Mouse (Mus musculus) kidney, adult 9 months (tissue): ENCODE results near the gene Adgrl1.

Experiments
- DNase-seq: peaks from one replicate; pipeline ENCODE4 v3.0.0; 2022

Adgrl1 gene

GRCm38 (mm10) chr8:83899363-83900252 lies at the start of gene Adgrl1:
TSS of gene Adgrl1 (plus strand) at chr8:83900105.
- DNase-seq, result peak; percentile 86

- DNase-seq, result no peak
These were observed 47.6 kb upstream of the Adgrl1 start for GRCm38 (mm10) chr8:83852329-83852728.

- no peak for DNase-seq
These were observed 46.4 kb upstream of the Adgrl1 start for GRCm38 (mm10) chr8:83853323-83854050.

- DNase-seq, result no peak
These were observed 43.3 kb upstream of the Adgrl1 start for GRCm38 (mm10) chr8:83856486-83857065.

- DNase-seq, result no peak
These were observed 37.3 kb upstream of the Adgrl1 start for GRCm38 (mm10) chr8:83862439-83863268.

GRCm38 (mm10) chr8:83874881-83875655 lies 24.8 kb upstream of the Adgrl1 start:
- DNase-seq, result no peak

- no peak for DNase-seq
These were observed 24.3 kb upstream of the Adgrl1 start for GRCm38 (mm10) chr8:83875656-83876040.

- DNase-seq, result no peak
These were observed 23.6 kb upstream of the Adgrl1 start for GRCm38 (mm10) chr8:83876080-83876837.

GRCm38 (mm10) chr8:83876838-83877223 lies 23.1 kb upstream of the Adgrl1 start:
- no peak for DNase-seq

GRCm38 (mm10) chr8:83888409-83888808 lies 11.5 kb upstream of the Adgrl1 start:
- no peak for DNase-seq

- no peak for DNase-seq
These were observed 7.8 kb upstream of the Adgrl1 start for GRCm38 (mm10) chr8:83892061-83892460.

GRCm38 (mm10) chr8:83893915-83894314 lies 6.0 kb upstream of the Adgrl1 start:
- peak; percentile 88 for DNase-seq

GRCm38 (mm10) chr8:83895894-83896293 lies 4.0 kb upstream of the Adgrl1 start:
- DNase-seq, result peak; percentile 52

- DNase-seq, result no peak
These were observed 3.4 kb upstream of the Adgrl1 start for GRCm38 (mm10) chr8:83896461-83896860.

- peak; percentile 47 for DNase-seq
These were observed 2.7 kb upstream of the Adgrl1 start for GRCm38 (mm10) chr8:83897211-83897610.

GRCm38 (mm10) chr8:83898456-83898855 lies 1.4 kb upstream of the Adgrl1 start:
- peak; percentile 60 for DNase-seq

- peak; percentile 66 for DNase-seq
These were observed 931 bp upstream of the Adgrl1 start for GRCm38 (mm10) chr8:83898985-83899362.

- DNase-seq, result no peak
These were observed 506 bp downstream of the Adgrl1 start for GRCm38 (mm10) chr8:83900266-83900956.

GRCm38 (mm10) chr8:83900957-83901270 lies 1.0 kb downstream of the Adgrl1 start:
- no peak for DNase-seq
